In the genomic region with DNA sequence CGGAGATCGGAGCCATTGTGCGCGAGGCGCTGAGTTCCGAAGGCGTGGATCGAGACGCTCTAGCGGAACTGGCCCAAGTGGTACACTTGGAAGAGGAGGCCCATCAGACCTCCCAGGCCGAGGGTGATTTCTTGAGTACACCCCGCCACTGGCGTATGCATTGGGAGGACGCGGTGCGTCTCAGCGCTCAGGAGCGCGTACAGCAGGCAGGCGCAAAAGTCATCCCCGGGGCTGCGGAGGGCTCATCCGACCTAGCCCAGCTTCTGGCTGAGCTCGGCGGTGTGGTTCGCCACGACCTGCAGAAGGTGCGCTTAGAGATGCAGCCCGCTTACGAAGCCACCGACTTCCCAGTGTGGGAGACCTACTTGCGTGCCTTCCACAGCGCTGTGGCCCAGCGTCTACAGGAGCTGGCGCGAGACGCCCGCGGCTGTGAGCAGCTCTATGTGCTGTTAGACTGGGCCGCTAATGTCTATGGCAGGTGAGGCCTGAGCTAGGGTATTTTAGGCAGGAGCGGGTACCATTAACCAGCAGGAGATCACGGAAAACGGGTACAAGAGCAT, we compare ENCODE assay signal across 10 mouse cellular contexts. TPM values are rescaled to one million over a fixed set of nuclear protein-coding genes. Genes with fewer than 3 reads are reported as not detected.
DNase-seq lines count a peak whose midpoint lies in the region; ATAC-seq and TF ChIP-seq lines count a peak whose summit lies in the region.
"Had no signal": no experiment of that assay in that cellular context is flagged by ENCODE, and none has a peak within 500 bp of the region (broad histone marks: within the 10 kb centered on the region; RNA-seq: fewer than 3 reads in every experiment).

No protein-coding gene starts in this region.

- peaks cover 3% of the 10 kb centered on the region; the same call in 1 of the 2 replicates for H3K4me1 ChIP-seq in kidney, postnatal 0 days (replicated peaks; ENCODE audit: insufficient read depth, low read length)
- H3K4me1 ChIP-seq in forebrain, embryonic 10.5 days: peaks cover 39% of the 10 kb centered on the region
- H3K4me1 ChIP-seq in intestine, postnatal 0 days (replicated peaks; ENCODE audit: control insufficient read depth, insufficient read depth, low read length): peaks cover 6% of the 10 kb centered on the region
- peaks cover 36% of the 10 kb centered on the region for H3K4me1 ChIP-seq in neural tube, embryonic 15.5 days

- peaks cover 5% of the 10 kb centered on the region; the same call in 1 of the 2 replicates for H3K27me3 ChIP-seq in kidney, postnatal 0 days (ENCODE audit: insufficient read depth, low read length)
- peaks cover 100% of the 10 kb centered on the region for H3K27me3 ChIP-seq in forebrain, embryonic 10.5 days (ENCODE audit: poor library complexity, severe bottlenecking)
- peaks cover 35% of the 10 kb centered on the region for H3K27me3 ChIP-seq in intestine, postnatal 0 days (replicated peaks; ENCODE audit: control insufficient read depth, insufficient read depth, low read length)
- peaks cover 85% of the 10 kb centered on the region for H3K27me3 ChIP-seq in neural tube, embryonic 15.5 days (replicated peaks)

- no peaks in the 10 kb centered on the region for H3K36me3 ChIP-seq in kidney, postnatal 0 days (ENCODE audit: insufficient read depth, low read length)
- no peaks in the 10 kb centered on the region for H3K36me3 ChIP-seq in forebrain, embryonic 10.5 days (replicated peaks)
- no peaks in the 10 kb centered on the region; the same call in 1 of the 2 replicates for H3K36me3 ChIP-seq in intestine, postnatal 0 days (ENCODE audit: control insufficient read depth, insufficient read depth)
- H3K36me3 ChIP-seq in neural tube, embryonic 15.5 days: no peaks in the 10 kb centered on the region

- WGBS in kidney, postnatal 0 days: 22% methylated on average over 43 of the region's 43 CpGs
- WGBS in forebrain, embryonic 10.5 days: 2% methylated on average over 43 of the region's 43 CpGs
- 25% methylated on average over 43 of the region's 43 CpGs for WGBS in intestine, postnatal 0 days
- WGBS in neural tube, embryonic 15.5 days: 2% methylated on average over 43 of the region's 43 CpGs

- H3K27ac ChIP-seq in kidney, postnatal 0 days: no peak overlapping the region
- H3K27ac ChIP-seq in forebrain, embryonic 10.5 days: no peak overlapping the region
- no peak overlapping the region for H3K27ac ChIP-seq in intestine, postnatal 0 days (ENCODE audit: low read depth, low read length)
- no peak overlapping the region for H3K27ac ChIP-seq in neural tube, embryonic 15.5 days (replicated peaks)
- no peak overlapping the region for H3K27ac ChIP-seq in layer of hippocampus, adult 2 months

- TF ChIP-seq CTCF in kidney, postnatal 0 days (IDR thresholded peaks at IDR 0.05; ENCODE audit: low read depth): no peak
- TF ChIP-seq CTCF in intestine, postnatal 0 days (IDR thresholded peaks at IDR 0.05; ENCODE audit: low read depth): no peak
- TF ChIP-seq CTCF in layer of hippocampus, adult 2 months (conservative IDR thresholded peaks at IDR 0.05): no peak

- no peak overlapping the region for H3K9ac ChIP-seq in kidney, postnatal 0 days (ENCODE audit: low read depth, low read length)
- no peak overlapping the region for H3K9ac ChIP-seq in intestine, postnatal 0 days (ENCODE audit: low read depth, low read length)
- 0 out of 2 replicates have a peak overlapping the region, but pooled peaks have one; percentile 14 for H3K9ac ChIP-seq in neural tube, embryonic 15.5 days (replicated peaks)

- no peak for DNase-seq in kidney, postnatal 0 days (ENCODE audit: low spot score)
- DNase-seq in kidney, postnatal 14 days: no peak
- DNase-seq in forebrain, embryonic 10.5 days (ENCODE audit: extremely low spot score, low spot score): no peak
- no peak for DNase-seq in layer of hippocampus, adult 9-11 months
- DNase-seq in layer of hippocampus, adult 2 months (ENCODE audit: low spot score in 2 of 2): no peak
- no peak for DNase-seq in ovary, postnatal 14 days (ENCODE audit: low spot score)
- DNase-seq: kidney, adult 18-20 months had no signal

- H3K4me3 ChIP-seq in kidney, postnatal 0 days (replicated peaks; ENCODE audit: low read depth, low read length): 0 out of 2 replicates have a peak overlapping the region, but pooled peaks have one; percentile 1
- H3K4me3 ChIP-seq in forebrain, embryonic 10.5 days: peak overlapping the region; percentile 41
- peak overlapping the region; percentile 16; the same call in 1 of the 2 replicates for H3K4me3 ChIP-seq in intestine, postnatal 0 days (ENCODE audit: low read depth, low read length)
- H3K4me3 ChIP-seq in neural tube, embryonic 15.5 days (replicated peaks): peak overlapping the region; percentile 34
- no peak overlapping the region for H3K4me3 ChIP-seq in layer of hippocampus, adult 2 months

- no peak for ATAC-seq in kidney, postnatal 0 days (replicated peaks; ENCODE audit: low FRiP score, low read depth)
- ATAC-seq in intestine, postnatal 0 days: no peak
- ATAC-seq in neural tube, embryonic 15.5 days (ENCODE audit: low FRiP score): no peak

- H3K9me3 ChIP-seq in kidney, postnatal 0 days (replicated peaks; ENCODE audit: low read length): no peaks in the 10 kb centered on the region
- H3K9me3 ChIP-seq in forebrain, embryonic 10.5 days: no peaks in the 10 kb centered on the region
- H3K9me3 ChIP-seq in intestine, postnatal 0 days (ENCODE audit: control insufficient read depth): no peaks in the 10 kb centered on the region
- no peaks in the 10 kb centered on the region for H3K9me3 ChIP-seq in neural tube, embryonic 15.5 days (replicated peaks)

- H3K4me2 ChIP-seq in kidney, postnatal 0 days (ENCODE audit: low read length): peak overlapping the region; percentile 28
- H3K4me2 ChIP-seq in intestine, postnatal 0 days (replicated peaks; ENCODE audit: low read depth): peak overlapping the region; percentile 47
- peak overlapping the region; percentile 62 for H3K4me2 ChIP-seq in neural tube, embryonic 15.5 days

RNA-seq across cellular contexts. Expression of gene Exoc3l4, which starts 6.8 kb away (rescaled TPM):
- 25.4 and 25.9 TPM in 2 replicates for polyA plus RNA-seq in kidney, postnatal 0 days (2015; fragmentation: Nextera tagmentation; extraction: Ambion mirVana)
- polyA plus RNA-seq in forebrain, embryonic 10.5 days (2016; fragmentation: Nextera tagmentation; extraction: Ambion mirVana): 5.2 and 5.6 TPM in 2 replicates
- 163 and 172 TPM in 2 replicates for polyA plus RNA-seq in intestine, postnatal 0 days (2015; fragmentation: Nextera tagmentation; extraction: Ambion mirVana)
- polyA plus RNA-seq in neural tube, embryonic 15.5 days (2015; fragmentation: Nextera tagmentation; extraction: Ambion mirVana): 1.9 and 11.8 TPM in 2 replicates
- total RNA-seq in layer of hippocampus, adult 2 months (2021): 1 to 10 TPM; 4.5 to 6.3 TPM

RNA-seq across cellular contexts. Expression of gene Lbhd2, which starts 17.0 kb away (rescaled TPM):
- 12.6 and 14.3 TPM in 2 replicates for polyA plus RNA-seq in kidney, postnatal 0 days (2015; fragmentation: Nextera tagmentation; extraction: Ambion mirVana)
- polyA plus RNA-seq in forebrain, embryonic 10.5 days (2016; fragmentation: Nextera tagmentation; extraction: Ambion mirVana): 0.25 TPM in 1 of 2 replicates, not detected in the other
- 2.2 and 2.8 TPM in 2 replicates for polyA plus RNA-seq in intestine, postnatal 0 days (2015; fragmentation: Nextera tagmentation; extraction: Ambion mirVana)
- 1.4 and 2.8 TPM in 2 replicates for polyA plus RNA-seq in neural tube, embryonic 15.5 days (2015; fragmentation: Nextera tagmentation; extraction: Ambion mirVana)
- 1 to 10 TPM; 1.2 to 1.4 TPM for total RNA-seq in layer of hippocampus, adult 2 months (2021)
- total RNA-seq: MEL had no signal

RNA-seq across cellular contexts. Expression of gene Tnfaip2, which starts 18.6 kb away (rescaled TPM):
- polyA plus RNA-seq in kidney, postnatal 0 days (2015; fragmentation: Nextera tagmentation; extraction: Ambion mirVana): 34.8 and 46.7 TPM in 2 replicates
- polyA plus RNA-seq in forebrain, embryonic 10.5 days (2016; fragmentation: Nextera tagmentation; extraction: Ambion mirVana): 2.1 and 4.4 TPM in 2 replicates
- polyA plus RNA-seq in intestine, postnatal 0 days (2015; fragmentation: Nextera tagmentation; extraction: Ambion mirVana): 10.5 and 10.8 TPM in 2 replicates
- 1.00 and 3.3 TPM in 2 replicates for polyA plus RNA-seq in neural tube, embryonic 15.5 days (2015; fragmentation: Nextera tagmentation; extraction: Ambion mirVana)
- total RNA-seq in layer of hippocampus, adult 2 months (2021): under 1 TPM; 0.59 to 0.76 TPM

RNA-seq across cellular contexts. Expression of gene Cdc42bpb, which starts 46.1 kb away (rescaled TPM):
- 27.7 and 31.6 TPM in 2 replicates for polyA plus RNA-seq in kidney, postnatal 0 days (2015; fragmentation: Nextera tagmentation; extraction: Ambion mirVana)
- 30.1 and 30.3 TPM in 2 replicates for polyA plus RNA-seq in forebrain, embryonic 10.5 days (2016; fragmentation: Nextera tagmentation; extraction: Ambion mirVana)
- polyA plus RNA-seq in intestine, postnatal 0 days (2015; fragmentation: Nextera tagmentation; extraction: Ambion mirVana): 26.4 and 27.2 TPM in 2 replicates
- polyA plus RNA-seq in neural tube, embryonic 15.5 days (2015; fragmentation: Nextera tagmentation; extraction: Ambion mirVana): 30.2 and 33.7 TPM in 2 replicates
- 100 to 1,000 TPM; 113 to 122 TPM for total RNA-seq in layer of hippocampus, adult 2 months (2021)
- total RNA-seq: MEL had no signal
